Mouse (Mus musculus) kidney, embryonic 15.5 days (tissue): ENCODE data around the gene Ppp1r36. TPM values are rescaled to one million over a fixed set of nuclear protein-coding genes. Genes with fewer than 3 reads are reported as not detected.

Source experiments
- ATAC-seq: fragments of 200-750 bp; cut with Nextera tagmentation; replicated peaks from 2 replicates; pipeline ENCODE4 v1.8.0; 2017; ENCODE audit warnings: moderate TSS enrichment; ENCODE audit not compliant: low FRiP score
- H3K27ac ChIP-seq: fragments of 300-500 bp; sonication (generic); 2 replicates; pipeline ENCODE4 v1.5.1; 2015; ENCODE audit warnings: mild to moderate bottlenecking, inconsistent platforms
- H3K27me3 ChIP-seq: fragments of 300-500 bp; sonication (generic); 2 replicates; pipeline ENCODE4 v1.6.1; 2015; ENCODE audit warnings: inconsistent platforms
- H3K36me3 ChIP-seq: fragments of 300-500 bp; sonication (generic); 2 replicates; pipeline ENCODE4 v1.6.1; 2015; ENCODE audit warnings: inconsistent platforms
- H3K4me1 ChIP-seq: fragments of 300-500 bp; sonication (generic); 2 replicates; pipeline ENCODE4 v1.6.1; 2015; ENCODE audit warnings: inconsistent platforms
- H3K4me2 ChIP-seq: fragments of 300-500 bp; sonication (generic); 2 replicates; pipeline ENCODE4 v1.6.1; 2015; ENCODE audit warnings: moderate library complexity, mild to moderate bottlenecking, inconsistent platforms
- H3K4me3 ChIP-seq: fragments of 300-500 bp; sonication (generic); replicated peaks from 2 replicates; pipeline ENCODE4 v1.5.1; 2015; ENCODE audit warnings: mild to moderate bottlenecking, inconsistent platforms
- H3K9ac ChIP-seq: fragments of 300-500 bp; sonication (generic); 2 replicates; pipeline ENCODE4 v1.6.1; 2015; ENCODE audit warnings: mild to moderate bottlenecking, inconsistent platforms
- H3K9me3 ChIP-seq: fragments of 300-500 bp; sonication (generic); replicated peaks from 2 replicates; pipeline ENCODE4 v1.6.1; 2016; ENCODE audit warnings: inconsistent platforms
- WGBS: fragments of 180-500 bp; shearing (Covaris S2); methylation state at CpG from one replicate; pipeline ENCODE4 v1.1.7; 2015; ENCODE audit warnings: mixed read lengths; 5-methylcytosine and 5-hydroxymethylcytosine counted together
- polyA plus RNA-seq: library from polyadenylated mRNA; unstranded; fragments of >200 nt; fragmentation: Nextera tagmentation; extraction: Ambion mirVana; gene quantifications from 2 replicates; pipeline ENCODE4 v1.2.1, GENCODE M21; 2015

The Ppp1r36 gene
- polyA plus RNA-seq, 1 experiment from 2014 or later: 3.1 TPM

DNA sequence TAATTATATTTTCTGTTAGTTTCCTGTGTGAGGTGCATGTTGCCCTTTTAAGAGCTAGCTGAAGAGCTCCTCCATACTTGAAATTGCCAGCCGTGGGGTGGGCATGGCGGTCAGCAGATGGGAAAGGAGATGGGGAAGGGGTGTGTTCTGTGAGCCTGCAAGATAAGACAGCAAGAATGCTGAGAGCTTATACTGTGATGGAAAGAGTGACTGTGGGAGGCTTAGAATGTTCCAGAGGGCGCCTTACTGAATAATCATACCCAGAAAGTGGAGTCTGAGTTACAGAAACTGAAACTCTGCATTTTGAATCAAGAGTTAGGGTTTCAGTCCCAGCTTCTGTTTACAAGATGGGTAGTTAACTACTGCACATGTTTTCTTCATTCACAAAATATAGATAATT is 41.8 kb upstream of the Ppp1r36 start:
- 85% methylated on average over 3 of the region's 3 CpGs for WGBS
- Histone ChIP-seq H3K4me3 (no peak overlapping the region), H3K27me3 (no peaks in the 10 kb centered on the region)

DNA sequence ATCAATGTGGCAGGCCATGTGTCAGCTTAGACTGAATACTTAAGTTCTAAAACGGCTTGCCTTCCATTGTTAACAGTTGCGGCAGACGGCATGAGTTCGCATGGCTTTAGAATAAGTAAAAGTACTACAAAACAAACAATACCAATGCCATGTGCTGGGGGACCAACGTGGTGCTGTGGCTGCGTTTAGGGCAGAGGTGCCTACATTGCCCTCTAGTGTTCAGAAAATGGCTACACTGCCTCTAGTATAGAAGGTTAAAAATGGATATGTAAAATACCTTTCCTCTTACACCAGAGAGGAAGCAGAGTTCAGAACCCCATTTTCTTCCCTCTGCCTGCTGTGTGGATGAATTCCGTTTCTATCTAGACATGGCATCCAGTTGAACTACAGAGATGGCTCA is 40.7 kb upstream of the Ppp1r36 start:
- H3K9me3 ChIP-seq: no peaks in the 10 kb centered on the region
- no peak overlapping the region for H3K27ac ChIP-seq
- WGBS: 58% methylated on average over 7 of the region's 7 CpGs
- H3K36me3 ChIP-seq: no peaks in the 10 kb centered on the region
- ATAC-seq: no peak
- H3K4me3 ChIP-seq: no peak overlapping the region
- no peaks in the 10 kb centered on the region for H3K27me3 ChIP-seq
- H3K9ac ChIP-seq: no peak overlapping the region
- H3K4me2 ChIP-seq: no peak overlapping the region
- peaks cover 20% of the 10 kb centered on the region for H3K4me1 ChIP-seq

More for the DNA sequence above, 41.8 kb upstream of the Ppp1r36 start:
- H3K27ac ChIP-seq: no peak overlapping the region
- no peak overlapping the region for H3K4me2 ChIP-seq
- ATAC-seq: no peak
- H3K36me3 ChIP-seq: no peaks in the 10 kb centered on the region
- peaks cover 21% of the 10 kb centered on the region for H3K4me1 ChIP-seq
- no peaks in the 10 kb centered on the region for H3K9me3 ChIP-seq
- H3K9ac ChIP-seq: no peak overlapping the region

- no peak for ATAC-seq
Measured at GRCm38 (mm10) chr12:76377059-76377458, 40.3 kb upstream of the Ppp1r36 start.

GRCm38 (mm10) chr12:76377726-76378125 is 39.6 kb upstream of the Ppp1r36 start:
- no peaks in the 10 kb centered on the region; the same call in 1 of the 2 replicates for H3K36me3 ChIP-seq
- WGBS: 89% methylated on average over 3 of the region's 3 CpGs
- ATAC-seq: 0 out of 2 replicates have a peak, but pooled peaks have one; percentile 37

More at GRCm38 (mm10) chr12:76377059-76377458, 40.3 kb upstream of the Ppp1r36 start:
- H3K4me1 ChIP-seq: peaks cover 16% of the 10 kb centered on the region
- no peak overlapping the region for H3K4me3 ChIP-seq
- H3K9me3 ChIP-seq: no peaks in the 10 kb centered on the region
- no peak overlapping the region for H3K4me2 ChIP-seq
- no peaks in the 10 kb centered on the region for H3K27me3 ChIP-seq
- H3K36me3 ChIP-seq: no peaks in the 10 kb centered on the region
- WGBS: 93% methylated on average over 6 of the region's 6 CpGs
- H3K9ac ChIP-seq: no peak overlapping the region
- no peak overlapping the region for H3K27ac ChIP-seq

GRCm38 (mm10) chr12:76378556-76378955 is 38.8 kb upstream of the Ppp1r36 start:
- Histone ChIP-seq H3K9ac (no peak overlapping the region), H3K4me2 (no peak overlapping the region), H3K4me1 (0 out of 2 replicates have a peak, but pooled peaks cover 5% of the 10 kb centered on the region), H3K27me3 (no peaks in the 10 kb centered on the region), H3K4me3 (no peak overlapping the region), H3K27ac (no peak overlapping the region), H3K9me3 (no peaks in the 10 kb centered on the region), H3K36me3 (peaks cover 3% of the 10 kb centered on the region; the same call in 1 of the 2 replicates)
- ATAC-seq: no peak
- 79% methylated on average over 5 of the region's 5 CpGs for WGBS

More at GRCm38 (mm10) chr12:76377726-76378125, 39.6 kb upstream of the Ppp1r36 start:
- no peak overlapping the region for H3K4me3 ChIP-seq
- no peaks in the 10 kb centered on the region for H3K27me3 ChIP-seq
- no peak overlapping the region for H3K27ac ChIP-seq
- no peak overlapping the region for H3K9ac ChIP-seq
- no peaks in the 10 kb centered on the region for H3K9me3 ChIP-seq
- peaks cover 9% of the 10 kb centered on the region for H3K4me1 ChIP-seq
- no peak overlapping the region for H3K4me2 ChIP-seq

DNA sequence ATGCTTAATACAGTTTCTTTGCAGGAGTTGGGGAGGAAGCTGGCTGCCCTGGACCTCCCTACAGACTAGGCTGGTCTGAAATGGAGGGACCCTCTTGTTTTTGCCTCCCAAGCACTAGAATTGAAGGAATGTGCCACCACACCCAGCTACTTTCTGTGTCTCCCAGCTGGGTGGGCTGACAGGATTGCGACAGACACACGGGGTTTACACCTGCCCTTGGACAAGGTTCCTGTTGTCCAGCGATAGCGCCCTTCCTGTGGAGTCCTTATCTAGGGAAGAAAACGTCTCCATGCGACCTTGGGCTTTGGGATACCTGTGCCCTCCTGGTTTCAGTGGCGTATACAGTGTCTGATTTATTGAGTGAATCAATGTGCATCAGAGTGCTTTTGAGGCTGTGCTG is 37.2 kb upstream of the Ppp1r36 start:
- WGBS: 80% methylated on average over 7 of the region's 7 CpGs
- no peak overlapping the region for H3K4me3 ChIP-seq
- ATAC-seq: no peak

GRCm38 (mm10) chr12:76385342-76385741 is 32.0 kb upstream of the Ppp1r36 start:
- no peak for ATAC-seq
- no peaks in the 10 kb centered on the region for H3K27me3 ChIP-seq
- WGBS: 93% methylated on average over 8 of the region's 8 CpGs

More for the DNA sequence above, 37.2 kb upstream of the Ppp1r36 start:
- H3K9me3 ChIP-seq: no peaks in the 10 kb centered on the region
- no peaks in the 10 kb centered on the region for H3K4me1 ChIP-seq
- no peak overlapping the region for H3K9ac ChIP-seq
- H3K27ac ChIP-seq: no peak overlapping the region
- no peak overlapping the region for H3K4me2 ChIP-seq
- peaks cover 9% of the 10 kb centered on the region for H3K36me3 ChIP-seq
- H3K27me3 ChIP-seq: no peaks in the 10 kb centered on the region

DNA sequence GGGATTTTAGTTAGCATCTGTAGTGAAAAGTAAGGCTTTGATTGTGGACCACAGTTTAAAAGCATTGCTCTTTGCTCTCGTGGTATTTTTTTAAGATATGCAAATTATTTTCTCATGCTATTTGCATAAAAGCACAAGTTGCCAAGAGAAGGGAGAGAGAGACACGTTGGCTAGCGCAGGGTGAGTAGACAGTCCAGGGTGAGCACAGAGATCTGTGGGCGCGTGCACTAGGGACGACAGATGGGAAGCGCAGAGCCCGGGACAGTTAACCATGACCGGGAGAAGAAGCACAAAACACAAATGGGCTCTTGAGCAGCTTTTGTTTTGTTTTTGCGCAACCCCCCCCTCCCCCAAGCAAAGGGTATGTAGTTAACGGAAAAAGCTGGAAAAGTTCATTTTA is 28.5 kb upstream of the Ppp1r36 start:
- no peaks in the 10 kb centered on the region for H3K27me3 ChIP-seq
- WGBS: 91% methylated on average over 11 of the region's 11 CpGs
- no peak for ATAC-seq
- peaks cover 46% of the 10 kb centered on the region for H3K36me3 ChIP-seq
- H3K4me2 ChIP-seq: no peak overlapping the region
- H3K9me3 ChIP-seq: no peaks in the 10 kb centered on the region
- no peaks in the 10 kb centered on the region for H3K4me1 ChIP-seq
- no peak overlapping the region for H3K27ac ChIP-seq
- H3K4me3 ChIP-seq: no peak overlapping the region
- no peak overlapping the region for H3K9ac ChIP-seq

More at GRCm38 (mm10) chr12:76385342-76385741, 32.0 kb upstream of the Ppp1r36 start:
- no peak overlapping the region for H3K27ac ChIP-seq
- H3K36me3 ChIP-seq: peaks cover 46% of the 10 kb centered on the region
- H3K9me3 ChIP-seq: no peaks in the 10 kb centered on the region
- no peak overlapping the region for H3K4me3 ChIP-seq
- H3K9ac ChIP-seq: no peak overlapping the region
- no peaks in the 10 kb centered on the region for H3K4me1 ChIP-seq
- no peak overlapping the region for H3K4me2 ChIP-seq

- ATAC-seq: no peak
- Histone ChIP-seq H3K4me1 (no peaks in the 10 kb centered on the region), H3K4me3 (no peak overlapping the region), H3K9me3 (no peaks in the 10 kb centered on the region), H3K4me2 (no peak overlapping the region), H3K9ac (no peak overlapping the region), H3K27ac (no peak overlapping the region), H3K27me3 (no peaks in the 10 kb centered on the region), H3K36me3 (peaks cover 26% of the 10 kb centered on the region)
- WGBS: 78% methylated on average over 3 of the region's 3 CpGs
Measured at GRCm38 (mm10) chr12:76391595-76392271, 25.6 kb upstream of the Ppp1r36 start.

- H3K4me1 ChIP-seq: no peaks in the 10 kb centered on the region
- peaks cover 20% of the 10 kb centered on the region for H3K36me3 ChIP-seq
- H3K4me2 ChIP-seq: no peak overlapping the region
- no peaks in the 10 kb centered on the region for H3K9me3 ChIP-seq
- no peak overlapping the region for H3K27ac ChIP-seq
- ATAC-seq: no peak
- no peak overlapping the region for H3K4me3 ChIP-seq
- WGBS: 88% methylated on average over 5 of the region's 5 CpGs
- no peaks in the 10 kb centered on the region for H3K27me3 ChIP-seq
- no peak overlapping the region for H3K9ac ChIP-seq
Measured at GRCm38 (mm10) chr12:76392979-76393378, 24.4 kb upstream of the Ppp1r36 start.

DNA sequence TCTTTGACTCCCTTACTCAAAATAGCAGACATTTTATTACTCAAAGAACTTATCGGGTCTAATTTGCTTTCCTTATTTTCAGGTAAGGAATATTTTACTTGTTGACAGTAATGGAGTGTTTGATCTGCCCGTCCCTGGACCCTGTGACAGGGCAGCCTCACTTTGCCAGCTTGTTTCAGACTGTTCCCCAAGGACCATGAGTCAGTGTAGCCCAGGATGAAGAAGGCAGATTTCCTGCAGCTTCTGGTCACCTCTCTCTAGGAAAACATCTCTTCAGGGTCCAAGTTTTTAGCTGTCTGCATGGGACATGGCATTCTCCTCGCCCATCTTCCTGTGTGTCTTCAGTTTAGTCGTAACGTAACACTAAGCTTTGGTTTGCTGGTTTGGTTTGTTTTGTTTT is 20.1 kb upstream of the Ppp1r36 start:
- H3K4me2 ChIP-seq: no peak overlapping the region
- H3K9ac ChIP-seq: no peak overlapping the region
- no peaks in the 10 kb centered on the region for H3K4me1 ChIP-seq
- no peak overlapping the region for H3K27ac ChIP-seq
- 78% methylated on average over 5 of the region's 5 CpGs for WGBS
- ATAC-seq: no peak
- H3K36me3 ChIP-seq: no peaks in the 10 kb centered on the region; the same call in 1 of the 2 replicates
- no peaks in the 10 kb centered on the region for H3K9me3 ChIP-seq
- 0 out of 2 replicates have a peak, but pooled peaks cover 3% of the 10 kb centered on the region for H3K27me3 ChIP-seq
- no peak overlapping the region for H3K4me3 ChIP-seq

- Histone ChIP-seq H3K4me3 (no peak overlapping the region), H3K9me3 (no peaks in the 10 kb centered on the region), H3K36me3 (no peaks in the 10 kb centered on the region), H3K27ac (no peak overlapping the region), H3K27me3 (peaks cover 28% of the 10 kb centered on the region), H3K4me1 (peaks cover 26% of the 10 kb centered on the region), H3K9ac (no peak overlapping the region), H3K4me2 (no peak overlapping the region)
- no peak for ATAC-seq
- 59% methylated on average over 3 of the region's 3 CpGs for WGBS
Measured at GRCm38 (mm10) chr12:76401674-76402073, 15.7 kb upstream of the Ppp1r36 start.
